ENCODE assay signal across 8 mouse cellular contexts in genomic region chr4:95052025-95052899, GRCm38 (mm10). TPM values are rescaled to one million over a fixed set of nuclear protein-coding genes. Genes with fewer than 3 reads are reported as not detected.
DNase-seq lines count a peak whose midpoint lies in the region; ATAC-seq lines count a peak whose summit lies in the region.

Jun (minus strand) TSS chr4:95052222.

- ATAC-seq in hematopoietic stem cell, adult 5-6 weeks (replicated peaks in 1 of 2; ENCODE audit: insufficient read depth in 1 of 2, low FRiP score in 2 of 2, low TSS enrichment in 1 of 2, low read depth in 1 of 2, poor library complexity in 2 of 2, severe bottlenecking in 2 of 2) = peak; percentile 43 to 50
- peak; percentile 92 for ATAC-seq in lung, embryonic 16.5 days (ENCODE audit: low read depth)

- 0 out of 2 replicates have a peak, but pooled peaks cover 2% of the 10 kb centered on the region for H3K36me3 ChIP-seq in lung, embryonic 16.5 days (ENCODE audit: control insufficient read depth, insufficient read depth, low read length)

- H3K9ac ChIP-seq in lung, embryonic 16.5 days (ENCODE audit: low read length) = peak within 1 kb of the TSS; percentile 98

- peak within 1 kb of the TSS; percentile 89 for H3K4me2 ChIP-seq in lung, embryonic 16.5 days (ENCODE audit: low read depth, low read length)

- H3K9me3 ChIP-seq in lung, embryonic 16.5 days (ENCODE audit: control insufficient read depth, low read length) = no peaks in the 10 kb centered on the region

- DNase-seq in MEL-GATA-1-ER (ENCODE audit: extremely low read depth, low read depth) = peak; percentile 41
- peak; percentile 100 for DNase-seq in cerebellum, adult 8-10 months
- DNase-seq in forelimb bud, embryonic 11.5 days (ENCODE audit: low read depth, low spot score) = peak; percentile 98
- DNase-seq in layer of hippocampus, adult 9-10 months (ENCODE audit: low spot score) = peak; percentile 100
- DNase-seq in ovary, postnatal 10 days (ENCODE audit: low spot score) = peak; percentile 99
- peak; percentile 99 for DNase-seq in thymus, postnatal 10 days (ENCODE audit: low spot score in 2 of 2)

- peak within 1 kb of the TSS; percentile 87 for H3K4me3 ChIP-seq in lung, embryonic 16.5 days (ENCODE audit: low read length)

- peaks cover 24% of the 10 kb centered on the region for H3K4me1 ChIP-seq in lung, embryonic 16.5 days (replicated peaks; ENCODE audit: control insufficient read depth, insufficient read depth, low read length)

- H3K27ac ChIP-seq in lung, embryonic 16.5 days (ENCODE audit: low read length) = peak within 1 kb of the TSS; percentile 100

- under 1% methylated on average over 62 of the region's 68 CpGs for WGBS in lung, embryonic 16.5 days

- H3K27me3 ChIP-seq in lung, embryonic 16.5 days (ENCODE audit: control insufficient read depth, insufficient read depth, low read depth, low read length) = no peaks in the 10 kb centered on the region

RNA-seq across cellular contexts. Expression of gene Jun, which starts in this region (rescaled TPM):
- 405 and 467 TPM in 2 replicates for total RNA-seq in hematopoietic stem cell, adult 5-6 weeks (2017)
- 110 and 119 TPM in 2 replicates for polyA plus RNA-seq in lung, embryonic 16.5 days (2015; fragmentation: Nextera tagmentation; extraction: Ambion mirVana)

Comparison
In these comparisons a context has a peak if more than half of its experiments do, and no peak if none do; other contexts are left out.
1. Peak in every context shown above with its lines: DNase-seq, ATAC-seq, H3K4me3 ChIP-seq and H3K27ac ChIP-seq.
2. DNase-seq: peak in every context shown above with its lines; median percentile 100 in cerebellum, adult 8-10 months; 100 in layer of hippocampus, adult 9-10 months; 99 in ovary, postnatal 10 days; 99 in thymus, postnatal 10 days; 98 in forelimb bud, embryonic 11.5 days; 41 in MEL-GATA-1-ER.